In the genomic region with DNA sequence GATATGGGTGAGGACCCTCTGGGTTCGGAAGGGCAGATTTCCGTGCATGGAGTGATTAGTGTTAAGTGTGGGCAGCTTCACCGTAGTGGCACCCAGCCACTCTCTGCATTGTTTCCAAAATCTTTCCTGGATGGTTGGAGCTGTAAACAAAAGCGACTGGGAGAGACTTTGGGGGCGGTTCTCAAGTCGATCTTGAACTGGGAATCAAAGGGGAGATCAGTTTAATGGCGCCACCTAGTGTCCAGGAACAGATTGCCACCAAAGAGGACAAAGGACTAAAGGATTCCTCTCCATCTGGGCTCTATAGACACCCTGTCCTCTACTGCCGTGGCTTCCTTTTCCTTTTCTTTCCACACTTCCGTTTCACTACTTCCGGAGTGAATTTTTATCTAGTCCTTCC, we compare ENCODE assay signal across 1 mouse cellular context.
TF ChIP-seq lines count a peak whose summit lies in the region.

No protein-coding gene starts in this region.

TF ChIP-seq in CH12.LX, 34 proteins besides CTCF, POLR2A, EP300 and RAD21 (continued from another document):
- TF ChIP-seq CHD1 (IDR thresholded peaks at IDR 0.05; ENCODE audit: low read depth, low read length) (no peak), IRF4 (IDR thresholded peaks at IDR 0.05; ENCODE audit: low read depth, low read length) (no peak)
